Mouse (Mus musculus) bone marrow macrophage, adult 2 months (primary cell): Measurements from ENCODE around the gene Samd14. TPM values are rescaled to one million over a fixed set of nuclear protein-coding genes. Genes with fewer than 3 reads are reported as not detected.

Source experiments
- H3K27ac ChIP-seq: 2 replicates; pipeline ENCODE4 v1.5.1; 2012; ENCODE audit warnings: low read depth, low read length; ENCODE audit not compliant: insufficient read depth
- H3K4me1 ChIP-seq: 2 replicates; pipeline ENCODE4 v1.6.1; 2012; ENCODE audit warnings: low read length; ENCODE audit not compliant: control insufficient read depth, insufficient read depth
- H3K4me3 ChIP-seq: 2 replicates; pipeline ENCODE4 v1.5.1; 2012; ENCODE audit warnings: mild to moderate bottlenecking, low read length, moderate library complexity; ENCODE audit not compliant: insufficient read depth
- CTCF ChIP-seq: IDR thresholded peaks from 2 replicates; pipeline ENCODE4 v1.5.1; 2012; ENCODE audit warnings: low read depth, mild to moderate bottlenecking, low read length, moderate library complexity
- POLR2A ChIP-seq: IDR thresholded peaks from 2 replicates; pipeline ENCODE4 v1.6.1; 2012; ENCODE audit warnings: mild to moderate bottlenecking, low read depth, low read length, borderline replicate concordance
- polyA plus RNA-seq: library from polyadenylated mRNA; stranded (reverse); fragments of >200 nt; gene quantifications from 2 replicates; pipeline ENCODE4 v1.2.4, GENCODE M21; 2012; ENCODE audit not compliant: missing spikeins, insufficient read depth, insufficient read length

The Samd14 gene
- polyA plus RNA-seq, 1 experiment: not detected

DNA sequence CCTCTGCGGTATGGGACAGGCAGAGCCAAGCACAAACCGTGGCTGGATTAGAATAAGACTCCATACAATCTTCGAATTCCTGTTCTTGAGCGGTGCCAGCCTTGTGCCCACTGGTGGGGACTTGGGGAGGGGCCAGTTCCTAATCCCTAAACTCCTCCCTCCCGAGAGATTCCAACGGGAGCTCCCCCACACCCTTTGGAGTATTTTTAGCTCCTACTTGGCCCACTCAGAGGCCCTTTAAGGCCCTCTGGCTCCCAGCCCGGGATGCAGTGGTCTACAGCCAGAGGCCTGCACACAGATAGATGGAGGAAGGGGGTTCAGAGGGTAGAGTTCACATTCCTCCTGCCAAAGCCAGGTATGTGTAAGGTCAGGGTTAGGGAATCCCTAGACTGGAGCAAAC, 61.6 kb downstream of the Samd14 start:
- TF ChIP-seq CTCF: no peak
- no peak for TF ChIP-seq POLR2A
- Histone ChIP-seq H3K27ac (no peak overlapping the region), H3K4me3 (no peak overlapping the region)

DNA sequence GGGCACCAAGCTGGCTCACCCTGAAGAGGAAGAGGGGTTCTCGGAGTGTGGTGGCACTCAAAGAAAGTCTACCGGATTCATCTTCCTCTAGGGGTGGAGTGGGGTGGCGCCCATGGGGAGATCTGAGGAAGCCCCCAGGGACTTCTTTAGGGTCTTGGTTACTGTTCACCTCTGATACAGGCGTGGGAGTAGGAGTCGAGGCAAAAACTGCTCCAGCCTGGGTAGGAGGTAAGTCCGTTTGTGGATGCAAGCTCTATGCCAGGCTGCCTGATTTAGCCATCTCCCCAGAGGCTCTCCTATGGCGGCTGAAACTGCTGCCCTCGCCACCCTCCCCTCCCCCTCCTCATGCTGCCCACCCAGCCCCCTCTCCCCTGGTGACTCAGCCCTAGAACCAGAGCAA, 62.5 kb downstream of the Samd14 start:
- TF ChIP-seq CTCF (no peak), POLR2A (no peak)
- Histone ChIP-seq H3K27ac (no peak overlapping the region), H3K4me1 (no peaks in the 10 kb centered on the region), H3K4me3 (no peak overlapping the region)

More for the DNA sequence above, 61.6 kb downstream of the Samd14 start:
- H3K4me1 ChIP-seq: no peaks in the 10 kb centered on the region

GRCm38 (mm10) chr11:95072804-95073203, 63.1 kb downstream of the Samd14 start:
- Histone ChIP-seq H3K27ac (no peak overlapping the region), H3K4me3 (no peak overlapping the region), H3K4me1 (no peaks in the 10 kb centered on the region)
- TF ChIP-seq CTCF (no peak), POLR2A (no peak)

DNA sequence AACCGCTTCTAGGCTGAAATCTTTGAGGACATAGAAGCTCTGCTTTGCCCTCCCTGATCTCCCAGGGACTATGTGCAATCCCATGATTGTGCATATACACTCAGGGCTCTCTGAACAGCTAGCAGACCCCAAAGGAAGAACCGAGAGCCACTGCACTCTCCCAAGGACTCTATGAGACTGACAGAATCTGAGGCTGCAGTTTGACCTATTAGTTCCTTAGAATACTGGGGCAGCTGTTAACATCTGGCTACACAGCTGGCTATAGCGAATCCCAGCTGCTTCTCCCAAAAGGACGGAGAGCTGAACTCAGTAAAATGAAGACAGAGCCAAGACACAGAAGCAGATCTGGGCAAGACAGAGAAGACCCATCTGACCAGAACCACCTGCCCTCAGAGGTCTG, 64.2 kb downstream of the Samd14 start:
- no peaks in the 10 kb centered on the region for H3K4me1 ChIP-seq
- H3K4me3 ChIP-seq: no peak overlapping the region
- TF ChIP-seq CTCF: no peak
- no peak for TF ChIP-seq POLR2A
- no peak overlapping the region for H3K27ac ChIP-seq

DNA sequence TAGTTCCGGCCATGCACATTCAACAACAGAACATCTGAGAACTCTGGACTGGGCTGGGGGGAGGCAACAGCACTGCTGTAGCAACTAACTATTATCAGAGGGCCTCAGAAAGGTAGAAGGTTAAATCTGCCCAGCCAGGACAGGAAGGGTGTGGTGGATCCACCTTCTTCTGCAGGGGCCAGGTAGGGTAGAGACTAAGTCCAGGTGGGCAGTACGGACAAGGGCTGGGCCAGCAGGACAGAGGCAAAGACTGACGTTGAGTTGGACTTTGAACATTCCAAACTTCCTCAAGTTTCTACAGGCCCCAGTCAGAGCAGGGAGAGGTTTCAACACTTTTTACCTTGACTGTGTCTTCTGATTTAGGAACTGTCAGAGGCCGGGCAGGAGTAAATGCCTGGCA, 65.0 kb downstream of the Samd14 start:
- no peak for TF ChIP-seq CTCF
- TF ChIP-seq POLR2A: no peak
- no peak overlapping the region for H3K27ac ChIP-seq
- no peak overlapping the region for H3K4me3 ChIP-seq
- H3K4me1 ChIP-seq: no peaks in the 10 kb centered on the region

GRCm38 (mm10) chr11:95075197-95076040, 65.7 kb downstream of the Samd14 start:
- no peak overlapping the region for H3K27ac ChIP-seq
- H3K4me3 ChIP-seq: no peak overlapping the region
- TF ChIP-seq POLR2A (no peak), CTCF (0 out of 2 replicates have a peak, but pooled peaks have one; percentile 19)
- H3K4me1 ChIP-seq: no peaks in the 10 kb centered on the region

Other genes with a start within 250 kb of the Samd14 start
- 0.28 TPM in 1 of 2 replicates, not detected in the other for gene Tmem92, start 227.2 kb upstream of the Samd14 start, polyA plus RNA-seq
- gene Col1a1, start 73.7 kb upstream of the Samd14 start, polyA plus RNA-seq: 15.8 and 18.5 TPM in 2 replicates
- gene Hils1, start 42.3 kb upstream of the Samd14 start, polyA plus RNA-seq: not detected in 2 replicates
- gene Sgca, start 33.6 kb upstream of the Samd14 start, polyA plus RNA-seq: not detected in 2 replicates
- 166 and 176 TPM in 2 replicates for gene Ppp1r9b, start 18.8 kb upstream of the Samd14 start, polyA plus RNA-seq
- 23.4 and 24.5 TPM in 2 replicates for gene Pdk2, start 31.5 kb downstream of the Samd14 start, polyA plus RNA-seq
- gene Itga3, start 66.9 kb downstream of the Samd14 start, polyA plus RNA-seq: 0.27 and 0.33 TPM in 2 replicates
- not detected in 2 replicates for gene Dlx3, start 110.2 kb downstream of the Samd14 start, polyA plus RNA-seq
- not detected in 2 replicates for gene Dlx4, start 136.4 kb downstream of the Samd14 start, polyA plus RNA-seq